7 mouse cellular contexts compared by ENCODE assay signal in the genomic region with DNA sequence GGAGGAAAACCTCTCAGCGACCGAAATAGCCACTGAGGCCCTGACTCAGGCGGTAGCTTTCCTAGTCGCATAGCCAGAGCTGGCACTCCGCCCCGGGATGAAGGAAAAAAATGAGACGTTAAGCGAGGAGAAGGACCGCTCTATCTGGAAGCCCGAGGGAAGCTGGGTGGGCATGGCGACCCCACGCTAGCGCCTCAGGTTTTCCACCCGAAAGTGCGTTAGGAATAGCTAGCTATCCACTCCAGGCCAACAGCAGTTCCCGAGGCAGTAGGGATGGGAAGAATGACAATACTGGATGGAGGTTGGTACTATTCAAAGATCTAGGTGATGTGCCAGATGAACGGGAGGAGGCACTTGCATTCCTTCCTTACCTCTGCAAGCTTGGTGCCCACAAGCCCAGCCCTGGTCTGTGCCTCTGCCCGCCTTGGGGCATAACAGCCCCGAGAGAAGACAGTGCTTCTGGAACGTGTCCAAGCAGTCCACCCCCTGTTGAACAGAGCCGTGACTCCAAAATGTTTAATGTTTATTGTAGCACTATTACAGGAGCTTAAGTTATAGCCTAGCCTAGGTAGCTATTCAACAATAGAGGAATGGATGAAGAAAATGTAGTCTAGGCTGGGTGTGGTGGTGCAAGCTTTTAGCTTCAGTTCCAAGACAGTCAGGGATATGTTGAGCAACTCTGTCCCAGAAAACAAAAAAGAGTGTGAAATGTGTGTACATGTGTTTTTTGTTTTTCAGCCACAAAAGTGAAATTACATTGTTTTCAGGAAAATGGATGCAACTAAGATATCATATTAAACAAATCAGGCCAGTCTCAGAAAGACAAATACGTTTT. TPM values are rescaled to one million over a fixed set of nuclear protein-coding genes. Genes with fewer than 3 reads are reported as not detected.
DNase-seq lines count a peak whose midpoint lies in the region; ATAC-seq and TF ChIP-seq lines count a peak whose summit lies in the region.

No protein-coding gene starts in this region.

- peaks cover 50% of the 10 kb centered on the region for H3K4me1 ChIP-seq in forebrain, embryonic 15.5 days
- H3K4me1 ChIP-seq in limb, embryonic 11.5 days (ENCODE audit: control insufficient read depth, insufficient read depth, low read length): peaks cover 9% of the 10 kb centered on the region

- H3K9ac ChIP-seq in forebrain, embryonic 15.5 days (replicated peaks): peak overlapping the region; percentile 93
- H3K9ac ChIP-seq in limb, embryonic 11.5 days (ENCODE audit: low read length): peak overlapping the region; percentile 89

- no peaks in the 10 kb centered on the region for H3K36me3 ChIP-seq in forebrain, embryonic 15.5 days
- no peaks in the 10 kb centered on the region; the same call in 1 of the 2 replicates for H3K36me3 ChIP-seq in limb, embryonic 11.5 days (ENCODE audit: control insufficient read depth, insufficient read depth, low read length)
- peaks cover 28% of the 10 kb centered on the region for H3K36me3 ChIP-seq in myocyte (ENCODE audit: control insufficient read depth, insufficient read depth)

- peak; percentile 46 for TF ChIP-seq POLR2A in myocyte (IDR thresholded peaks at IDR 0.05; ENCODE audit: insufficient read length, low read depth)

- H3K27ac ChIP-seq in forebrain, embryonic 15.5 days (replicated peaks): peak overlapping the region; percentile 96
- peak overlapping the region; percentile 84; the same call in 1 of the 2 replicates for H3K27ac ChIP-seq in limb, embryonic 11.5 days (replicated peaks; ENCODE audit: low read depth, low read length)

- H3K79me2 ChIP-seq in myocyte (ENCODE audit: control insufficient read depth, insufficient read depth): peaks cover 41% of the 10 kb centered on the region

- peak; percentile 44 for ATAC-seq in forebrain, embryonic 15.5 days (replicated peaks)
- 0 out of 2 replicates have a peak, but pooled peaks have one; percentile 1 for ATAC-seq in limb, embryonic 11.5 days (ENCODE audit: insufficient number of reproducible peaks, low FRiP score, low TSS enrichment, low read depth)

- peak overlapping the region; percentile 58 for H3K4me2 ChIP-seq in forebrain, embryonic 15.5 days (replicated peaks)
- peak overlapping the region; percentile 73 for H3K4me2 ChIP-seq in limb, embryonic 11.5 days (ENCODE audit: low read depth, severe bottlenecking)
- peak overlapping the region; percentile 78 for H3K4me2 ChIP-seq in myocyte (ENCODE audit: low read depth)

- WGBS in forebrain, embryonic 15.5 days: 5% methylated on average over 22 of the region's 22 CpGs
- 5% methylated on average over 22 of the region's 22 CpGs for WGBS in limb, embryonic 11.5 days

- H3K4me3 ChIP-seq in forebrain, embryonic 15.5 days: peak overlapping the region; percentile 71
- peak overlapping the region; percentile 66 for H3K4me3 ChIP-seq in limb, embryonic 11.5 days (ENCODE audit: low read depth, low read length)
- H3K4me3 ChIP-seq in myocyte: peak overlapping the region; percentile 88

- peak; percentile 46 for DNase-seq in right cerebral cortex, postnatal 4 days
- no peak for DNase-seq in right cerebral cortex, postnatal 36 days (ENCODE audit: low spot score in 2 of 2)
- peak; percentile 49 to 56 for DNase-seq in cerebellum, adult 18-20 months
- DNase-seq in limb, embryonic 11.5 days (ENCODE audit: low spot score): no peak
- DNase-seq in c-Kit-positive CD71-positive TER-119-positive erythroid progenitor cells, embryonic 14.5 days (ENCODE audit: low spot score): no peak

- H3K27me3 ChIP-seq in forebrain, embryonic 15.5 days: no peaks in the 10 kb centered on the region
- H3K27me3 ChIP-seq in limb, embryonic 11.5 days (ENCODE audit: control insufficient read depth, insufficient read depth, low read length): no peaks in the 10 kb centered on the region
- H3K27me3 ChIP-seq in myocyte (ENCODE audit: control insufficient read depth, insufficient read depth, insufficient read length): no peaks in the 10 kb centered on the region

- H3ac ChIP-seq in myocyte (ENCODE audit: control insufficient read depth, insufficient read length): peak overlapping the region; percentile 67

- H3K9me3 ChIP-seq in forebrain, embryonic 15.5 days: no peaks in the 10 kb centered on the region
- H3K9me3 ChIP-seq in limb, embryonic 11.5 days (ENCODE audit: control insufficient read depth, low read length): no peaks in the 10 kb centered on the region

TF ChIP-seq in myocyte, 11 proteins besides CTCF, POLR2A, EP300 and RAD21:
- no peak for TF ChIP-seq TCF12 (IDR thresholded peaks at IDR 0.05; ENCODE audit: insufficient read depth, poor library complexity, severe bottlenecking)
- no peak for TF ChIP-seq E2F4 (IDR thresholded peaks at IDR 0.05; ENCODE audit: insufficient read depth)
- no peak for TF ChIP-seq MYOG (IDR thresholded peaks at IDR 0.05; ENCODE audit: control insufficient read depth in 1 of 3, insufficient read depth in 1 of 3, insufficient read length in 2 of 3, low read depth in 2 of 3)
- TF ChIP-seq MAX (IDR thresholded peaks at IDR 0.05; ENCODE audit: low read depth): no peak
- TF ChIP-seq SRF (IDR thresholded peaks at IDR 0.05; ENCODE audit: control insufficient read depth, insufficient read length, low read depth): no peak
- no peak for TF ChIP-seq REST (IDR thresholded peaks at IDR 0.05; ENCODE audit: insufficient read depth, insufficient read length)
- no peak for TF ChIP-seq CEBPB (IDR thresholded peaks at IDR 0.05; ENCODE audit: insufficient read depth, poor library complexity, severe bottlenecking)
- TF ChIP-seq MYOD1 (IDR thresholded peaks at IDR 0.05; ENCODE audit: control insufficient read depth in 1 of 3, insufficient read length in 2 of 3, low read depth in 2 of 3): no peak
- peak; percentile 79 for TF ChIP-seq POLR2AphosphoS2 (IDR thresholded peaks at IDR 0.05; ENCODE audit: insufficient read length, low read depth)
TF ChIP-seq in myocyte: peak in this region for 1.

RNA-seq across cellular contexts. Expression of a gene that starts 0.5 kb away (rescaled TPM):
- 330 and 334 TPM in 2 replicates for polyA plus RNA-seq in forebrain, embryonic 15.5 days (2015; fragmentation: Nextera tagmentation; extraction: Ambion mirVana)
- polyA plus RNA-seq in limb, embryonic 11.5 days (2014; fragmentation: Nextera tagmentation; extraction: Ambion mirVana): 260 and 263 TPM in 2 replicates
- polyA plus RNA-seq in myocyte (2012; fragmentation: generic; extraction: Trizol): 142 TPM

RNA-seq across cellular contexts. Expression of a gene that starts 11.0 kb away (rescaled TPM):
- polyA plus RNA-seq in forebrain, embryonic 15.5 days (2015; fragmentation: Nextera tagmentation; extraction: Ambion mirVana): 24.8 and 24.9 TPM in 2 replicates
- 4.5 and 6.2 TPM in 2 replicates for polyA plus RNA-seq in limb, embryonic 11.5 days (2014; fragmentation: Nextera tagmentation; extraction: Ambion mirVana)
- 441 TPM for polyA plus RNA-seq in myocyte (2012; fragmentation: generic; extraction: Trizol)

RNA-seq across cellular contexts. Expression of a gene that starts 14.4 kb away (rescaled TPM):
- 19.8 and 20.3 TPM in 2 replicates for polyA plus RNA-seq in forebrain, embryonic 15.5 days (2015; fragmentation: Nextera tagmentation; extraction: Ambion mirVana)
- polyA plus RNA-seq in limb, embryonic 11.5 days (2014; fragmentation: Nextera tagmentation; extraction: Ambion mirVana): 66.1 and 75.2 TPM in 2 replicates
- 121 TPM for polyA plus RNA-seq in myocyte (2012; fragmentation: generic; extraction: Trizol)

RNA-seq across cellular contexts. Expression of a gene that starts 18.5 kb away (rescaled TPM):
- 0.28 TPM in 1 of 2 replicates, not detected in the other for polyA plus RNA-seq in forebrain, embryonic 15.5 days (2015; fragmentation: Nextera tagmentation; extraction: Ambion mirVana)
- 0.31 and 0.35 TPM in 2 replicates for polyA plus RNA-seq in limb, embryonic 11.5 days (2014; fragmentation: Nextera tagmentation; extraction: Ambion mirVana)
- polyA plus RNA-seq in myocyte (2012; fragmentation: generic; extraction: Trizol): 3.2 TPM

RNA-seq across cellular contexts. Expression of a gene that starts 20.9 kb away (rescaled TPM):
- 0.42 and 0.48 TPM in 2 replicates for polyA plus RNA-seq in forebrain, embryonic 15.5 days (2015; fragmentation: Nextera tagmentation; extraction: Ambion mirVana)
- 0.33 and 0.60 TPM in 2 replicates for polyA plus RNA-seq in limb, embryonic 11.5 days (2014; fragmentation: Nextera tagmentation; extraction: Ambion mirVana)
- polyA plus RNA-seq in myocyte (2012; fragmentation: generic; extraction: Trizol): 0.48 TPM

Comparison
In these comparisons a context has a peak if more than half of its experiments do, and no peak if none do; other contexts are left out.
1. DNase-seq: peak in right cerebral cortex, postnatal 4 days (single experiment) and cerebellum, adult 18-20 months (2 of 2); none in right cerebral cortex, postnatal 36 days (0 of 2), limb, embryonic 11.5 days (single experiment) and c-Kit-positive CD71-positive TER-119-positive erythroid progenitor cells, embryonic 14.5 days (single experiment).
2. RNA of a gene that starts 11.0 kb away (polyA plus RNA-seq): 441 TPM in myocyte (single experiment); 24.8 to 24.9 TPM in forebrain, embryonic 15.5 days and 4.5 to 6.2 TPM in limb, embryonic 11.5 days; every median in the first group is over 10 times any median in the second.
3. Peak in every context shown above with its lines, with median percentiles within 50 percentile points of each other: H3K4me2 ChIP-seq and H3K4me3 ChIP-seq.